Mouse (Mus musculus): ENCODE measurements around the gene Bbx. TPM values are rescaled to one million over a fixed set of nuclear protein-coding genes. Genes with fewer than 3 reads are reported as not detected.

Bbx gene
- polyA plus RNA-seq, 1 experiment, result 4.6 TPM

- Histone ChIP-seq H3K27me3 (ENCODE audit: control insufficient read depth, insufficient read depth, insufficient read length) (no peaks in the 10 kb centered on the region), H3K4me3 (no peak overlapping the region), H3K36me3 (ENCODE audit: control insufficient read depth, insufficient read depth) (peaks cover 18% of the 10 kb centered on the region), H3ac (ENCODE audit: control insufficient read depth, insufficient read length) (no peak overlapping the region), H3K4me2 (ENCODE audit: low read depth) (no peak overlapping the region), H3K79me2 (ENCODE audit: control insufficient read depth, insufficient read depth) (no peaks in the 10 kb centered on the region)
- TF ChIP-seq MAX (IDR thresholded peaks at IDR 0.05; ENCODE audit: low read depth) (no peak), E2F4 (IDR thresholded peaks at IDR 0.05; ENCODE audit: insufficient read depth) (no peak)
Observed at GRCm38 (mm10) chr16:50200214-50200613, 232.0 kb downstream of the Bbx start.

GRCm38 (mm10) chr16:50196118-50196517, 236.1 kb downstream of the Bbx start:
- no peaks in the 10 kb centered on the region for H3K27me3 ChIP-seq (ENCODE audit: control insufficient read depth, insufficient read depth, insufficient read length)
- no peak for TF ChIP-seq MAX (IDR thresholded peaks at IDR 0.05; ENCODE audit: low read depth)
- no peak overlapping the region for H3K4me2 ChIP-seq (ENCODE audit: low read depth)
- H3K4me3 ChIP-seq, result no peak overlapping the region
- no peaks in the 10 kb centered on the region for H3K79me2 ChIP-seq (ENCODE audit: control insufficient read depth, insufficient read depth)
- no peak overlapping the region for H3ac ChIP-seq (ENCODE audit: control insufficient read depth, insufficient read length)
- H3K36me3 ChIP-seq (ENCODE audit: control insufficient read depth, insufficient read depth), result peaks cover 6% of the 10 kb centered on the region

DNA sequence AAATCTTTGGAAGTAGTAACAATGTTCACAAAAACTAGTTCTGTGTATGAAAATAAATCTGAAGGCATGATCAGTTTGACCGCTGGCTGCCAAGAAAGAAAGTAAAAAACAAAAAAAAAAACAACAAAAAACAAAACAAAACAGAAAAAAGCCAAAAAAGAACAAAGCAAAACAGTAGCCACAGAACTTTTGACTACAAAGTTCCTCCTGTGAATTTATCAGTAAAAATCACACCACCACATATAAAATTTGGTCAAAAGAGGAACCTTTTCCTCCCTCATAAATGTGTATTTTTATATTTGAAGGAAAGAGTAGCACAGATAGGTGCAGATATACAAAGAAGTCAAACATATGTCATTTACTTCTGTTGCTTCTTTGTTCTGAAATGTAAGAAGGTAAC, 239.6 kb downstream of the Bbx start:
- Histone ChIP-seq H3K27me3 (ENCODE audit: control insufficient read depth, insufficient read depth, insufficient read length) (no peaks in the 10 kb centered on the region), H3K79me2 (ENCODE audit: control insufficient read depth, insufficient read depth) (no peaks in the 10 kb centered on the region)
- no peak for TF ChIP-seq MYOG (IDR thresholded peaks at IDR 0.05; ENCODE audit: control insufficient read depth in 1 of 3, insufficient read depth in 1 of 3, insufficient read length in 2 of 3, low read depth in 2 of 3)
- no peak for TF ChIP-seq MYOD1 (IDR thresholded peaks at IDR 0.05; ENCODE audit: control insufficient read depth in 1 of 3, insufficient read length in 2 of 3, low read depth in 2 of 3)
- no peak for TF ChIP-seq TCF12 (IDR thresholded peaks at IDR 0.05; ENCODE audit: insufficient read depth, poor library complexity, severe bottlenecking)
- no peak for TF ChIP-seq SRF (IDR thresholded peaks at IDR 0.05; ENCODE audit: control insufficient read depth, insufficient read length, low read depth)
- TF ChIP-seq CEBPB (IDR thresholded peaks at IDR 0.05; ENCODE audit: insufficient read depth, poor library complexity, severe bottlenecking), result no peak

GRCm38 (mm10) chr16:50189108-50189507, 243.1 kb downstream of the Bbx start:
- H3K4me2 ChIP-seq (ENCODE audit: low read depth), result no peak overlapping the region
- no peaks in the 10 kb centered on the region for H3K79me2 ChIP-seq (ENCODE audit: control insufficient read depth, insufficient read depth)
- H3K36me3 ChIP-seq (ENCODE audit: control insufficient read depth, insufficient read depth), result no peaks in the 10 kb centered on the region
- TF ChIP-seq POLR2A (IDR thresholded peaks at IDR 0.05; ENCODE audit: insufficient read length, low read depth), result no peak
- TF ChIP-seq MYOD1 (IDR thresholded peaks at IDR 0.05; ENCODE audit: control insufficient read depth in 1 of 3, insufficient read length in 2 of 3, low read depth in 2 of 3), result no peak
- no peak for TF ChIP-seq REST (IDR thresholded peaks at IDR 0.05; ENCODE audit: insufficient read depth, insufficient read length)
- no peak for TF ChIP-seq TCF12 (IDR thresholded peaks at IDR 0.05; ENCODE audit: insufficient read depth, poor library complexity, severe bottlenecking)
- TF ChIP-seq POLR2AphosphoS2 (IDR thresholded peaks at IDR 0.05; ENCODE audit: insufficient read length, low read depth), result no peak
- TF ChIP-seq CEBPB (IDR thresholded peaks at IDR 0.05; ENCODE audit: insufficient read depth, poor library complexity, severe bottlenecking), result no peak
- no peak for TF ChIP-seq USF1 (IDR thresholded peaks at IDR 0.05; ENCODE audit: low read depth)
- TF ChIP-seq MAX (IDR thresholded peaks at IDR 0.05; ENCODE audit: low read depth), result no peak
- TF ChIP-seq E2F4 (IDR thresholded peaks at IDR 0.05; ENCODE audit: insufficient read depth), result no peak
- no peak for TF ChIP-seq MYOG (IDR thresholded peaks at IDR 0.05; ENCODE audit: control insufficient read depth in 1 of 3, insufficient read depth in 1 of 3, insufficient read length in 2 of 3, low read depth in 2 of 3)
- TF ChIP-seq TCF3 (IDR thresholded peaks at IDR 0.05; ENCODE audit: insufficient read length, low read depth), result no peak
- TF ChIP-seq SRF (IDR thresholded peaks at IDR 0.05; ENCODE audit: control insufficient read depth, insufficient read length, low read depth), result no peak
- no peak overlapping the region for H3ac ChIP-seq (ENCODE audit: control insufficient read depth, insufficient read length)
- H3K27me3 ChIP-seq (ENCODE audit: control insufficient read depth, insufficient read depth, insufficient read length), result no peaks in the 10 kb centered on the region
- no peak overlapping the region for H3K4me3 ChIP-seq

More for the DNA sequence above, 239.6 kb downstream of the Bbx start:
- Histone ChIP-seq H3K4me3 (no peak overlapping the region), H3K4me2 (ENCODE audit: low read depth) (no peak overlapping the region), H3ac (ENCODE audit: control insufficient read depth, insufficient read length) (no peak overlapping the region), H3K36me3 (ENCODE audit: control insufficient read depth, insufficient read depth) (peaks cover 4% of the 10 kb centered on the region)

- Histone ChIP-seq H3K4me2 (ENCODE audit: low read depth) (no peak overlapping the region), H3K36me3 (ENCODE audit: control insufficient read depth, insufficient read depth) (no peaks in the 10 kb centered on the region), H3ac (ENCODE audit: control insufficient read depth, insufficient read length) (no peak overlapping the region), H3K4me3 (no peak overlapping the region), H3K79me2 (ENCODE audit: control insufficient read depth, insufficient read depth) (no peaks in the 10 kb centered on the region), H3K27me3 (ENCODE audit: control insufficient read depth, insufficient read depth, insufficient read length) (no peaks in the 10 kb centered on the region)
- no peak for TF ChIP-seq MYOD1 (IDR thresholded peaks at IDR 0.05; ENCODE audit: control insufficient read depth in 1 of 3, insufficient read length in 2 of 3, low read depth in 2 of 3)
Observed at GRCm38 (mm10) chr16:50186604-50187003, 245.6 kb downstream of the Bbx start.

DNA sequence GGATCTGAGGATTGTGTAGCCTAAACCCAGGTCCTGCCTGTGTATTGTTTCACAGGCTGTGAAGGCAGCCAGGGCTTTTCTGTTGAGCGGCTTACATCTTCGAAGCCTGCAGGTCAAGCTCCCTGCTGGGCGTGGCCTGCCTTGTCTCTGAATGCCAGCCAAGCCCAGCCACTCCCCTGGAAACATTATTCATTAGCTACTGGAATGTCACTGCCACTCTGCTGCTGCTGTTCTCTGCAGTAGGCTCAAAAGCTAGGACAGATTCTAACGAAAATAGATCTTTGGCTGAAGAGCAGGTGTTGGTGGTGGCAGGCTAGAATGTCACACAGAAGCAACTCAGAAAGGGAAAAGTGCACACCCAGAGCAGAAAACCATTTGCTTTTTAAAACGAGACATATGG, 247.1 kb downstream of the Bbx start:
- Histone ChIP-seq H3K4me3 (no peak overlapping the region), H3K27me3 (ENCODE audit: control insufficient read depth, insufficient read depth, insufficient read length) (no peaks in the 10 kb centered on the region), H3K36me3 (ENCODE audit: control insufficient read depth, insufficient read depth) (no peaks in the 10 kb centered on the region), H3K79me2 (ENCODE audit: control insufficient read depth, insufficient read depth) (no peaks in the 10 kb centered on the region), H3K4me2 (ENCODE audit: low read depth) (peak overlapping the region; percentile 60), H3ac (ENCODE audit: control insufficient read depth, insufficient read length) (no peak overlapping the region)
- no peak for TF ChIP-seq TCF3 (IDR thresholded peaks at IDR 0.05; ENCODE audit: insufficient read length, low read depth)
- TF ChIP-seq MYOG (IDR thresholded peaks at IDR 0.05; ENCODE audit: control insufficient read depth in 1 of 3, insufficient read depth in 1 of 3, insufficient read length in 2 of 3, low read depth in 2 of 3), result peak in 1 of 3 experiments; percentile 58
- peak in 2 of 3 experiments; percentile 3 to 4 for TF ChIP-seq MYOD1 (IDR thresholded peaks at IDR 0.05; ENCODE audit: control insufficient read depth in 1 of 3, insufficient read length in 2 of 3, low read depth in 2 of 3)
